Mouse (Mus musculus) bone marrow macrophage, adult 2 months (primary cell): ENCODE results near the gene Mysm1. TPM values are rescaled to one million over a fixed set of nuclear protein-coding genes. Genes with fewer than 3 reads are reported as not detected.

Source experiments
- H3K27ac ChIP-seq: 2 replicates; pipeline ENCODE4 v1.5.1; 2012; ENCODE audit warnings: low read depth, low read length; ENCODE audit not compliant: insufficient read depth
- H3K4me1 ChIP-seq: 2 replicates; pipeline ENCODE4 v1.6.1; 2012; ENCODE audit warnings: low read length; ENCODE audit not compliant: control insufficient read depth, insufficient read depth
- H3K4me3 ChIP-seq: 2 replicates; pipeline ENCODE4 v1.5.1; 2012; ENCODE audit warnings: mild to moderate bottlenecking, low read length, moderate library complexity; ENCODE audit not compliant: insufficient read depth
- CTCF ChIP-seq: IDR thresholded peaks from 2 replicates; pipeline ENCODE4 v1.5.1; 2012; ENCODE audit warnings: low read depth, mild to moderate bottlenecking, low read length, moderate library complexity
- POLR2A ChIP-seq: IDR thresholded peaks from 2 replicates; pipeline ENCODE4 v1.6.1; 2012; ENCODE audit warnings: mild to moderate bottlenecking, low read depth, low read length, borderline replicate concordance
- polyA plus RNA-seq: library from polyadenylated mRNA; stranded (reverse); fragments of >200 nt; gene quantifications from 2 replicates; pipeline ENCODE4 v1.2.4, GENCODE M21; 2012; ENCODE audit not compliant: missing spikeins, insufficient read depth, insufficient read length

Mysm1 gene
- polyA plus RNA-seq, 1 experiment = 30.5 TPM

DNA sequence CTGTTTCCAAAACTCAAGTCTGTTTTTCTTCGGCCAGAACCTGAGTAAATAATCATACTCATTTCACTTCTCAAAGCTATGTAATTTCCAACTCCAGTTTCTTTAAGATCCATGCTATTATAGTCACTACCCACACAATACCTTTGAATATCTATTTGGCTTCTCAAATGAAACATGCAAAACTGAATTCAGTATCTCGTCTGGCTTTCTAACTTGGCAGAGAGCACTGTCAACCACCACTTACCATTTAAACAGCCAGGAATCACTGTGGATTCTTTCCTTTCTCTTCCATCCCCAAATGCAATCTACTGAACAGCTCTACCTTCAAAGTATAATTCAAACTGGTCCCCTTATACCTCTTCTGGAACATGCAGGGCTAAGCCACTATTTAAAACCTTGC lies 5.6 kb downstream of the Mysm1 start:
- H3K27ac ChIP-seq = no peak overlapping the region
- TF ChIP-seq CTCF (no peak), POLR2A (no peak)
- peaks cover 11% of the 10 kb centered on the region for H3K4me1 ChIP-seq
- no peak overlapping the region for H3K4me3 ChIP-seq

DNA sequence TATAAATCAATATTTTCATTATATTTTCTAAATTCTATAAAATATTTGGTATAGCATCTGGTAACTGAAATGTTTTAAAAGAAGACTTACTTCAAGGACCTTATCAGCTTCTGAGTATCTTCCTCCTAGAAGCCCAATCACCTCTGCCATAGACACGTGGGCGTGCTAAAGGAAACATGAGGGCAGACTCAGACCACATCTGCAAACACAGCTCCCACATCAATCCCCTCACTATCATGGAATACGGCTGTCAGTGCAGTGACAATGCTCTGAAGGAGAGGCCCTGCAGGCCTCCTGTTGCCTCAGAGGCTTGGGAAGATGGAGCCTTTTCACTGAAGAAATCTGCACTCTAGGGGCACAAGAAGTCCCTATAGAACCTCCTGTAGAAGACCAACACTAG lies 26.1 kb downstream of the Mysm1 start:
- no peaks in the 10 kb centered on the region for H3K4me1 ChIP-seq
- H3K27ac ChIP-seq = no peak overlapping the region
- no peak overlapping the region for H3K4me3 ChIP-seq
- TF ChIP-seq POLR2A (no peak), CTCF (no peak)

DNA sequence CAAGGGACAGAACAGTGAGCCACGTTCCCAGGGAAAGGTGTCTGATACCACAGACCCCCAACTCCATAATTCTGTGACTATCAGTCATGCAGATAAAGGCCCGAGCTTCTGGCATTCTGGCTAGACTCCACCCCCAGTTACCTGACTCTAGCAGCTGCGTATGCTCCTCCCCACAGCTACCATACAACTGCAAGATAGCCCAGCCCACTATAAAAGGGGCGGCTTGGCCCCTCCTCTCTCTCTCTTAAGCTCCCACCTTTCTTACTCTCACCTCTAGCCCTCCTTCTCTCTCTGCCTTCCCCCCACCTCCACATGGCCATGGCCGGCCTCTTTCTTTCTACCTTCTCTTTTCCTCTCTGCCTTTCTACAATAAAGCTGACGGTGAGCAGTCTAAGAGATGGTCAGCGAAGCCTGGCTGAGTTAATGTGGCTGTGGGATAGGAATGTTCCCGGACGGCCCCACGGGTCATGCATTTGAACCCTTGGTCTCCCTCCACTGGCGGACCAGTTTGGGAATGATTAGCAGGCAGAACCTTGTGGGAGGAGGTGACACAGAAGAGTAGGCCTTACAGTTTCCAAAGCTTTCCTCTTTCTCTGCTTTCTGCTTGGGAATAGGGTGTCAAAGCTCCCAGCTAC lies 37.6 kb downstream of the Mysm1 start:
- no peaks in the 10 kb centered on the region for H3K4me1 ChIP-seq
- no peak overlapping the region for H3K4me3 ChIP-seq
- TF ChIP-seq CTCF (no peak), POLR2A (no peak)
- H3K27ac ChIP-seq = no peak overlapping the region

DNA sequence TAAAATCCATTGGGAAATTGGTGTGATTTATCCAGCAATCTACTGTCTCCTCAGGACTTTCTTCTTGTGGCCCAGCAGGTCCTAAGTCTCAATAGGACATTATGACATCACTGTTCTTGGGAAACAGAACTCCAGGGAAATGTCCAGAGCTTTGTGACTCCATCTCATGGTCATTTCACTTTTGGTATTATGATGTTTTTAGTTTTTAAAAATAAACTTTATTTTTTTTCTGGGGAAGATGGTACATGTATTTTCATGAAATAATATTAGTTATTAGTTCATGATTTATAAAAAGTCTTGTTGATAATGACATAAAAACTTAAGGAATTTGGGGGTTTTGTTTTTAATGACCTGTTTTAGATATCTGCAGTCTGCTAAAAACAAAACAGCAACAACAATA lies 50.2 kb downstream of the Mysm1 start, which contains the start of gene Eqtn:
Gene Eqtn (minus strand): TSS at position 101 of the 400 bp plus-strand sequence.
- TF ChIP-seq CTCF = no peak
- TF ChIP-seq POLR2A = no peak
- Histone ChIP-seq H3K4me1 (no peaks in the 10 kb centered on the region), H3K4me3 (no peak within 1 kb of the TSS), H3K27ac (no peak within 1 kb of the TSS)

DNA sequence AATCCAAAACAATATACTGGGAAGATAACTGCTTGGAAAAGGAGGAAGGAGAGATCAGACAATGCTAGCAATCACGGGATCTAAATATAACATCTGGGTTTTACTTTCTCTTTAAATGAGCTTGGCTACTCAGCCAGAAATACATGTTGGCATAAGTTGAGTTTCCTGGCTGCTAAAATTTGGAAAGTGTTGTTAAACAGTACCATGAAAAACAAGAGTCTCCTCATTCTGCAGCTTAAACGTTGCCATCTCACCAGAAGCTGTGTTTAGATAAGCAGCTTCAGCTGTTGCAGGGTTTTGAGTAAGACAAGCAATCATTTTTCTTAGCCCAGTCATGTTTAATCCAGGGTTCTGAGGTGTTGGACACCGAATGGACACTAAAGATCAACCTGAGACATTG lies 77.1 kb downstream of the Mysm1 start:
- Histone ChIP-seq H3K4me1 (peaks cover 8% of the 10 kb centered on the region), H3K27ac (no peak overlapping the region; the same call in 1 of the 2 replicates), H3K4me3 (peak overlapping the region; percentile 37)
- no peak for TF ChIP-seq CTCF
- no peak for TF ChIP-seq POLR2A

DNA sequence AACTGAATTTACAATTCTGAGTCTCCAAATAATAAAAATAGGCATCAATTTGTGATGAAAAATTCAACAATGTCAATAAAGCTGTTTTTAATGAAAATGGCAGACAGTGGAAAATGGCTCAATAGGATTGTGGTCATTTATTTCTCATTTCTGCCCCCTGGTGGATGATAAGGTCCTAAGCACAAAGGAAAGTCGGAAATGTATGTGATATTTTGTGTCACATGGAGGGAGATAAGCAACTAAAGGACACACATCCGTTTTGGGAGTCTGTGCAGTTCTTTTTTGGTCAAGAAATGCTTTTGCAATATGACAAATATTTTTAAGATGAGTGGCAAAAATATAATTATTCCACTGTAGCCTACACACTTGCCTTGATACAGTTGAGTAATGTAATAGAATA lies 78.2 kb downstream of the Mysm1 start:
- Histone ChIP-seq H3K27ac (no peak overlapping the region), H3K4me1 (peaks cover 8% of the 10 kb centered on the region), H3K4me3 (no peak overlapping the region)
- TF ChIP-seq CTCF = no peak
- TF ChIP-seq POLR2A = no peak

Other genes starting within 250 kb of the Mysm1 start
- not detected in 2 replicates for gene Tek, start 239.8 kb downstream of the Mysm1 start, polyA plus RNA-seq
- 0.52 and 0.97 TPM in 2 replicates for gene Eqtn, start 50.3 kb downstream of the Mysm1 start, polyA plus RNA-seq
- 37.4 and 39.6 TPM in 2 replicates for gene Jun, start 73.1 kb upstream of the Mysm1 start, polyA plus RNA-seq